Mouse (Mus musculus) testis, postnatal 14 days (tissue): Measurements from ENCODE around the gene Srl.

Experiments
- DNase-seq: peaks from one replicate; pipeline ENCODE4 v3.0.0; 2021; ENCODE audit warnings: low spot score

Gene Srl

DNA sequence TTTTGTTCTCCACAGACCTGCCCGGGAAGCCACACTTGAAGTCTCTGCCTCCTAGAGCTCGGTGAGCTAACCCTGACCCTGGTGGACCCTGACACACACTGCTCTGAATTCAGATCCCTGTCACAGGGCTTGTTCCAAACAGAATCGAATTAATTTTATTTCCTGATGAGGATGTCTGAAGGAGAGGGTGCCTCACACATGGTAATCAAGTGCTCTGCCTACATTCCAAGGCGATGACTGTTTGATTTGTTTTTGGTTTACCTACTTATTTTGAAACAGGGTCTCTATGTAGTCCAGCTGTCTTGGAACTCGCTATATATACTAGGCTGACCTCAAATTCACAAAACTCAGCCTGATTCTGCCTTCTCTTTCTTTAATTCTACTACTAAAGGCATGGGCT is 68.4 kb downstream of the Srl start:
- no peak for DNase-seq

DNA sequence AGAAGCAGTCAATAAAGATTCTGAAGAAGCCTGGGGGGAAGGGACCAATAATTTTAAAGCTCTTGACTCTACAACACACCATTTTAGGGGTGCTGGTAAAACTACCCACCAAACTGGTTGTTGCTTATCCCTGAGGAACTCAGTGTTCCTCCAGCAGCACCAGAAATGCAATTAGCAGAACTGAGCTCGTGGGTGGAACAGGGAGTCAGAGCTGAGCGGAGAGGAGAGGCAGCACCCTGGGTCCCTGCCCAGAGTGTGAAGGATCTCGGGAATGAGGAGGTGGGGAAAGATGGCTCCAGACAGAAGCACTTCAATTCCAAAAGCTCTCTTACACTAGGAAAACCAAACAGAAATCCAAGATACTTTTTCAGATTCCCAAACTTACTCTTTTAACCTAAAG is 68.9 kb downstream of the Srl start:
- peak; percentile 80 for DNase-seq

DNA sequence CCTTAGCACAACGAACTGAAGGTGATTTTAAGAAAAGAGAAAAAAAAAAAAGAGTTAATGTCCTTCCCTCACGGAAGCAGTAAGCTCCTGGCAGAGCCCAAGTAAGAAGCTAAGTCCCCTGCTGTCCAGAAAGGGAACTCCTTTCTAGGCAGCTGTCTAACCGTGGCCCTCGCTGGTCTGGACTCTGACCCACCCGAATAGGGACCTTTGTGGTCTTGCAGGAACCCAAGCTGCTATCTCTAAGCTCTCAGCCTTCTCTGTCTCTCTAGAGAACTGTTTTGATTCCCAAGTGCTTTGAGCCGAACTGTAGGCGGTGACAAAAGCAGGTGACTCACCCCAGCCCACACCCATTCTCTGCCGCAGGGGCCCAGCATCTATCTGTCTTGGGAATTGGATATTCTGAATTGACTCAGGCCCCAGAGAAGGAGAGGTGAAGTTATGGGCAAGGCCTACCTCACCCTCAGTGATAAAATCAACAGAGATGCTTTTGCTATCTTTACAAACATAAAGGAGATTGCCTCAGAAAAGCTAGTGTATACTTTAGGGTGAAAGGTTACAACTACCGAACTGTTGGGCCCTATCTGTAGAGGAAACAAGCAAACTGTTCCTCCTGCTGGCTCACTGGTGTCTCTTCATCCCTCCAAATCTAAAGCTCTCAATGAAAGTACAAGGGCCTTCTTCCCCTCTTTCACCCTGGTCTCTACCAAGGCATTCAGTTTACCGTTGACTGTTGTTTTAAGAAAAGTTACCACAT is 71.8 kb downstream of the Srl start:
- no peak for DNase-seq

GRCm38 (mm10) chr16:4464529-4465089 is 77.0 kb downstream of the Srl start:
- DNase-seq, result no peak

- no peak for DNase-seq
Measured at GRCm38 (mm10) chr16:4457927-4458326, 83.7 kb downstream of the Srl start.

- DNase-seq, result no peak
Measured at GRCm38 (mm10) chr16:4456391-4456790, 85.2 kb downstream of the Srl start.

- DNase-seq, result no peak
Measured at GRCm38 (mm10) chr16:4455693-4456092, 85.9 kb downstream of the Srl start.

DNA sequence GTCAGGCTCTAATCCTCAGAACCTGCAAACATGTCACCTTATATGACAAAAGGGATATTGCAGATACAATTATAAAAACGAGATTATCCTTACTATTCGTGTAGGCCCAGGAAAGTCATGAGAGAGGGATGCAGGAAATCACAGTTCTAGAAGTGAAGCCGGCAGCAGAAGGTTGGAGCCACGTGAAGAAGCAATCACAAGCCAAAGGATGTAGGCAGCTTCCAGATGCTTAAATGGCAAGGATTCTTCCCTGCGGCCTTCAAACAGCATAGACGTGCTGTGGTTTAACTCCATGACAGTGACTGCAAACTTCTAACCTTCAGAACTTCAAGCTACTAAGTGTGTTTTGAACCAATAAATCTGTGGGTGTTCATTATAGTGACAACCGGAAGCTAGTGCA is 87.1 kb downstream of the Srl start:
- no peak for DNase-seq

DNA sequence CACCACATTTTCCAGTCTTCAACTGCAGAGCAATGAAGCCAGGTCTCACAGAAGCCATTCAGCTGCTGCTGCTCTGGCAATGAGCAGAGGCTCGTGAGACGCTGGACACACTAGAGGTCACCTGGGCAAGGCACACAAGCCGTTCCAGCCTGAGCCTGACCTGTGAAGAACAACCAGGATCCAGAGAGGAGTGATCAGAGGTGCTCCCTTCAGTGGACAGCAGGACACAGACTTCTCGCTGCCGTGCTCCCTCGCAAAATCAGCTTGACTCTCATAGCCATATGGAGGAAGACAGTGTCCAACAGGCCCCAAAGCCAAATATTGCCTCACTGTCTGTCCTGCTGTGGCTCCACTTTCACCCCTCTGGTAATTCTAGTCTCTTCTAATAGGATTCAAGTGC is 92.2 kb downstream of the Srl start:
- no peak for DNase-seq

GRCm38 (mm10) chr16:4448235-4448634 is 93.4 kb downstream of the Srl start:
- no peak for DNase-seq

- no peak for DNase-seq
Measured at GRCm38 (mm10) chr16:4446395-4446794, 95.2 kb downstream of the Srl start.

- DNase-seq, result no peak
Measured at GRCm38 (mm10) chr16:4444378-4444777, 97.2 kb downstream of the Srl start.

DNA sequence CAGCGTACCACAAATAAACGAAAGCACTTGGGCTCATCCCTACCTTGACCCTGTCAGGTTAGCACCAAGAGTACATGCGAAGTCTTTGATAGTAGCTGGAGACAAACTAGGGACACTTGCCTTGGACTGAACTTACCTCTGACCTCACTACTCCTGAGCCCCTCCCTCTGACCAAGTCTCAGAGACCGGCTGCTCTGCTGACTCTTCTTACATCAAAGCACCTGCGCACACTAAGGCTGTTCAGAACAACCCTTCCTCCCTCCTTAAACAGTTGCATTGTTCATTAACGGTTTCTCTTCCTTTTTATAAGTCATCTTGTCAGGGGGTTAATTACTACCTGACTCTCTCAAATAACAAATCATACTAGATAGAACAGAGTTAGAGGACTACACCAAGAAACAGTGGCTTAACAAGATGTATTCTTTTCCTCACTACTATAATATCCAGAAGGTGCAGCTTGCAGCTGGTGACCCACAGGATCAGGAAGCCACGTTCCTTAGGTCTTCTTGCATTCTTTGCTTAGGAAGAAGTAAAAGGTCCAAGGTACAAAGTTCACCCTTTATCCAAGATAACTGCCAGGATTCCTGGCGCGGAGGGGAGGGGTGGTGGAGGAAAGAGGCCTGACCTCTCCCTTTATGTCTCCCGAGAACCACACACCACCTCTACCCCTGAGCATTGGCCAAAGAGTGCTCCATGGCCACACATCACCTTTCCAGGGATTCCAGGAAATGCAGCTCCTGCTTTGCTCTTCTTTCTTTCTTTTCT is 102.1 kb downstream of the Srl start:
- DNase-seq, result no peak

DNA sequence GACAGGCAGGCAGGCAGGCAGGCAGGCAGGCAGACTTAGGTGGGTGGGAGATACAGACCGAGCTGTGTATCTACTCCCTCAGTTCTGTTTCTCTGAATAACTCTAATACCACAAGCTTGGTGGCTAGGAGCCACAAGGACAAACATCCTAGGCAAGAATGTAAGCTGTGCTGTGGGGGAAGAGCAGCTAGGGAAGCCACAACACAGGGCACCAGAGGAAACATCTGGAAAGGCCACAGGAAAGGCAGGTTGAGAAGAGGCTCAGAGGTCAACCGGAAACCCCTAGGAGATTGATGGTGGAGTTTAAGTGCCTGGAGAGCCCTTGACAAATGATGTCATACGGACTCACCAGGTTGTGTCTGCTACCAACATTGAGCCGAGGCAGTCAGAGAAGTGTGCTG is 104.9 kb downstream of the Srl start:
- no peak for DNase-seq

- no peak for DNase-seq
Measured at GRCm38 (mm10) chr16:4435371-4435770, 106.2 kb downstream of the Srl start.

DNA sequence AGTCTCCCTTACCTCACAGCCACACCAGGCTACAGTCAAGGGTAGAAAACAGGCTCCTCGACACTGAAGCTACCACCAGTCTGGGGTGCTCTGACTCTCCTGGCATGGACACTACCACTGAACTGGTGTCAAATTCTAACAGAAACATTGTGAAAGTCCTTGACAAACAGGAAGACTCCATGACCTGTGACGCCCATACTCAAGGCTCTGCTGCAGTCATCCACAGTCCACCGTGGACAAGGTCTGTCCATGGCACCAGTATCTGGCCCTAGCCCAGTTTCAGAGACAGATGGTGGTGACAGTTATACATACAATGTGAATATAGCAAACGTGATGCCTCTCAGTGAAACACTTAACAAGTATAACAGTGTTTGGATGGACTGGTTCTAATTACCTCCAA is 109.8 kb downstream of the Srl start:
- DNase-seq, result no peak

DNA sequence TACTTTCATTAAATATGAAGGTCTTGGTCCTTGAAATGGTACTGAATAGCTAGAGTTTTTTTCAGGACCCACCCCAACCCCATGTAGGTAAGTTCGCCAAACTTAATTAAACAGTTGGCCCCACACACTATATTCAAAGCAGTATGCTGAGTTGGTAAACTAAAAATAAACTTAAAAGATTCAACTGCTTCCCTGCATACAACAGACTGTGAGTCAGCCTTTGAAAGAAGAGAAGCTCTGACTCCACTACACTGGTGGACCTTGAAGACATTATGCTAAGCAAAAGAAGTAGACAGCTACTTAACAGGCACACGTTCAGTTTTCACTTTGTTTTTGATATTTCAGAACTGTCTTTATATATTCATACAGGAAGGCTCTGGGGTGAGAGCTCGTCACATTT is 110.6 kb downstream of the Srl start:
- no peak for DNase-seq

GRCm38 (mm10) chr16:4430232-4430631 is 111.4 kb downstream of the Srl start:
- DNase-seq, result no peak
